Mouse (Mus musculus): ENCODE data around the gene Akap6. TPM values are rescaled to one million over a fixed set of nuclear protein-coding genes. Genes with fewer than 3 reads are reported as not detected.
"Not testable (repeated sequence)": the region's sequence is repeated elsewhere in the genome, so short reads cannot be mapped to it uniquely, and the experiment has no call there.

Gene Akap6
- polyA plus RNA-seq, 1 experiment from 2014 or later = 14.4 TPM

- H3K4me2 ChIP-seq (ENCODE audit: low read length) = no peak overlapping the region
- ATAC-seq (ENCODE audit: insufficient number of reproducible peaks, insufficient read depth, low FRiP score, low read depth) = no peak
- no peaks in the 10 kb centered on the region for H3K27me3 ChIP-seq (ENCODE audit: control insufficient read depth, insufficient read depth, low read length)
- H3K4me1 ChIP-seq (ENCODE audit: control insufficient read depth in 2 of 2, insufficient read depth in 2 of 2, low read length in 2 of 2) = peaks cover 0 to 2% of the 10 kb centered on the region in 2 experiments; a peak in 1 of 4 replicates
- H3K36me3 ChIP-seq (ENCODE audit: control insufficient read depth, insufficient read depth, low read length) = no peaks in the 10 kb centered on the region
- no peak overlapping the region for H3K4me3 ChIP-seq (ENCODE audit: control insufficient read depth in 1 of 2, insufficient read depth in 1 of 2, low read depth in 1 of 2, low read length in 2 of 2)
- no peak overlapping the region for H3K27ac ChIP-seq (replicated peaks in 1 of 2; ENCODE audit: control insufficient read depth in 1 of 2, insufficient read depth in 1 of 2, low read depth in 2 of 2, low read length in 2 of 2)
- no peaks in the 10 kb centered on the region for H3K9me3 ChIP-seq (ENCODE audit: control insufficient read depth, low read length)
- H3K9ac ChIP-seq (ENCODE audit: low read length) = no peak overlapping the region
- WGBS = 31% methylated on average over 6 of the region's 6 CpGs
Observed at GRCm38 (mm10) chr12:52718392-52718791, 19.2 kb downstream of the Akap6 start.

- H3K9me3 ChIP-seq (ENCODE audit: control insufficient read depth, low read length) = no peaks in the 10 kb centered on the region
- no peak overlapping the region for H3K4me2 ChIP-seq (ENCODE audit: low read length)
- no peaks in the 10 kb centered on the region for H3K36me3 ChIP-seq (ENCODE audit: control insufficient read depth, insufficient read depth, low read length)
- no peak overlapping the region for H3K4me3 ChIP-seq (ENCODE audit: control insufficient read depth in 1 of 2, insufficient read depth in 1 of 2, low read depth in 1 of 2, low read length in 2 of 2)
- peaks cover 0 to 2% of the 10 kb centered on the region in 2 experiments; a peak in 1 of 4 replicates for H3K4me1 ChIP-seq (ENCODE audit: control insufficient read depth in 2 of 2, insufficient read depth in 2 of 2, low read length in 2 of 2)
- no peak for ATAC-seq (ENCODE audit: insufficient number of reproducible peaks, insufficient read depth, low FRiP score, low read depth)
- H3K9ac ChIP-seq (ENCODE audit: low read length) = no peak overlapping the region
- WGBS = 91% methylated on average over 9 of the region's 9 CpGs
- H3K27ac ChIP-seq (replicated peaks in 1 of 2; ENCODE audit: control insufficient read depth in 1 of 2, insufficient read depth in 1 of 2, low read depth in 2 of 2, low read length in 2 of 2) = no peak overlapping the region
- H3K27me3 ChIP-seq (ENCODE audit: control insufficient read depth, insufficient read depth, low read length) = no peaks in the 10 kb centered on the region
Observed at GRCm38 (mm10) chr12:52719232-52719631, 20.0 kb downstream of the Akap6 start.

- Histone ChIP-seq H3K9ac (ENCODE audit: low read length) (no peak overlapping the region), H3K4me3 (ENCODE audit: control insufficient read depth in 1 of 2, insufficient read depth in 1 of 2, low read depth in 1 of 2, low read length in 2 of 2) (no peak overlapping the region)
Observed at GRCm38 (mm10) chr12:52719681-52720080, 20.5 kb downstream of the Akap6 start.

GRCm38 (mm10) chr12:52724039-52724615 lies 24.9 kb downstream of the Akap6 start:
- not testable (repeated sequence) for ATAC-seq (ENCODE audit: insufficient number of reproducible peaks, insufficient read depth, low FRiP score, low read depth); H3K36me3 ChIP-seq (ENCODE audit: control insufficient read depth, insufficient read depth, low read length); H3K4me1 ChIP-seq (ENCODE audit: control insufficient read depth in 2 of 2, insufficient read depth in 2 of 2, low read length in 2 of 2); H3K27ac ChIP-seq (replicated peaks in 1 of 2; ENCODE audit: control insufficient read depth in 1 of 2, insufficient read depth in 1 of 2, low read depth in 2 of 2, low read length in 2 of 2); H3K9ac ChIP-seq (ENCODE audit: low read length); H3K27me3 ChIP-seq (ENCODE audit: control insufficient read depth, insufficient read depth, low read length); H3K4me3 ChIP-seq (ENCODE audit: control insufficient read depth in 1 of 2, insufficient read depth in 1 of 2, low read depth in 1 of 2, low read length in 2 of 2); H3K4me2 ChIP-seq (ENCODE audit: low read length); H3K9me3 ChIP-seq (ENCODE audit: control insufficient read depth, low read length)
- 62% methylated on average over 3 of the region's 3 CpGs for WGBS

More at GRCm38 (mm10) chr12:52719681-52720080, 20.5 kb downstream of the Akap6 start:
- Histone ChIP-seq H3K9me3 (ENCODE audit: control insufficient read depth, low read length) (no peaks in the 10 kb centered on the region), H3K36me3 (ENCODE audit: control insufficient read depth, insufficient read depth, low read length) (no peaks in the 10 kb centered on the region), H3K4me2 (ENCODE audit: low read length) (no peak overlapping the region), H3K27ac (replicated peaks in 1 of 2; ENCODE audit: control insufficient read depth in 1 of 2, insufficient read depth in 1 of 2, low read depth in 2 of 2, low read length in 2 of 2) (no peak overlapping the region), H3K27me3 (ENCODE audit: control insufficient read depth, insufficient read depth, low read length) (no peaks in the 10 kb centered on the region), H3K4me1 (ENCODE audit: control insufficient read depth in 2 of 2, insufficient read depth in 2 of 2, low read length in 2 of 2) (peaks cover 0 to 2% of the 10 kb centered on the region in 2 experiments; a peak in 1 of 4 replicates)
- whole genome bisulfite sequencing = 74% methylated on average over 5 of the region's 5 CpGs
- no peak for ATAC-seq (ENCODE audit: insufficient number of reproducible peaks, insufficient read depth, low FRiP score, low read depth)

- no peak overlapping the region for H3K27ac ChIP-seq (replicated peaks in 1 of 2; ENCODE audit: control insufficient read depth in 1 of 2, insufficient read depth in 1 of 2, low read depth in 2 of 2, low read length in 2 of 2)
- 57% methylated on average over 10 of the region's 10 CpGs for WGBS
- H3K36me3 ChIP-seq (ENCODE audit: control insufficient read depth, insufficient read depth, low read length) = no peaks in the 10 kb centered on the region
- no peaks in the 10 kb centered on the region for H3K9me3 ChIP-seq (ENCODE audit: control insufficient read depth, low read length)
- ATAC-seq (ENCODE audit: insufficient number of reproducible peaks, insufficient read depth, low FRiP score, low read depth) = no peak
- H3K27me3 ChIP-seq (ENCODE audit: control insufficient read depth, insufficient read depth, low read length) = no peaks in the 10 kb centered on the region
- no peaks in the 10 kb centered on the region; a peak in 1 of 4 replicates for H3K4me1 ChIP-seq (ENCODE audit: control insufficient read depth in 2 of 2, insufficient read depth in 2 of 2, low read length in 2 of 2)
- H3K9ac ChIP-seq (ENCODE audit: low read length) = no peak overlapping the region
- no peak overlapping the region for H3K4me2 ChIP-seq (ENCODE audit: low read length)
- no peak overlapping the region for H3K4me3 ChIP-seq (ENCODE audit: control insufficient read depth in 1 of 2, insufficient read depth in 1 of 2, low read depth in 1 of 2, low read length in 2 of 2)
Observed at GRCm38 (mm10) chr12:52726434-52727231, 27.4 kb downstream of the Akap6 start.

- Histone ChIP-seq H3K9me3 (ENCODE audit: control insufficient read depth, low read length) (no peaks in the 10 kb centered on the region), H3K9ac (ENCODE audit: low read length) (no peak overlapping the region), H3K27ac (replicated peaks in 1 of 2; ENCODE audit: control insufficient read depth in 1 of 2, insufficient read depth in 1 of 2, low read depth in 2 of 2, low read length in 2 of 2) (no peak overlapping the region), H3K4me2 (ENCODE audit: low read length) (no peak overlapping the region), H3K36me3 (ENCODE audit: control insufficient read depth, insufficient read depth, low read length) (no peaks in the 10 kb centered on the region), H3K4me1 (ENCODE audit: control insufficient read depth in 2 of 2, insufficient read depth in 2 of 2, low read length in 2 of 2) (no peaks in the 10 kb centered on the region; a peak in 1 of 4 replicates), H3K4me3 (ENCODE audit: control insufficient read depth in 1 of 2, insufficient read depth in 1 of 2, low read depth in 1 of 2, low read length in 2 of 2) (no peak overlapping the region), H3K27me3 (ENCODE audit: control insufficient read depth, insufficient read depth, low read length) (no peaks in the 10 kb centered on the region)
- 80% methylated on average over 6 of the region's 6 CpGs for WGBS
- ATAC-seq (ENCODE audit: insufficient number of reproducible peaks, insufficient read depth, low FRiP score, low read depth) = no peak
Observed at GRCm38 (mm10) chr12:52729396-52729795, 30.2 kb downstream of the Akap6 start.

- not testable (repeated sequence) for H3K9ac ChIP-seq (ENCODE audit: low read length); H3K4me1 ChIP-seq (ENCODE audit: control insufficient read depth in 2 of 2, insufficient read depth in 2 of 2, low read length in 2 of 2); ATAC-seq (ENCODE audit: insufficient number of reproducible peaks, insufficient read depth, low FRiP score, low read depth); H3K36me3 ChIP-seq (ENCODE audit: control insufficient read depth, insufficient read depth, low read length); H3K4me3 ChIP-seq (ENCODE audit: control insufficient read depth in 1 of 2, insufficient read depth in 1 of 2, low read depth in 1 of 2, low read length in 2 of 2); H3K9me3 ChIP-seq (ENCODE audit: control insufficient read depth, low read length); H3K27ac ChIP-seq (replicated peaks in 1 of 2; ENCODE audit: control insufficient read depth in 1 of 2, insufficient read depth in 1 of 2, low read depth in 2 of 2, low read length in 2 of 2); H3K4me2 ChIP-seq (ENCODE audit: low read length); H3K27me3 ChIP-seq (ENCODE audit: control insufficient read depth, insufficient read depth, low read length)
- 97% methylated on average over 6 of the region's 11 CpGs for WGBS
Observed at GRCm38 (mm10) chr12:52735161-52735560, 36.0 kb downstream of the Akap6 start.
